In genomic region chr15:102074876-102075585, GRCm38 (mm10) we compare ENCODE assay signal across 8 mouse cellular contexts. TPM values are rescaled to one million over a fixed set of nuclear protein-coding genes. Genes with fewer than 3 reads are reported as not detected.
DNase-seq lines count a peak whose midpoint lies in the region; ATAC-seq lines count a peak whose summit lies in the region.

No protein-coding gene starts in this region.

- H3K36me3 ChIP-seq in heart, embryonic 15.5 days: no peaks in the 10 kb centered on the region
- no peaks in the 10 kb centered on the region for H3K36me3 ChIP-seq in hindbrain, embryonic 12.5 days
- peaks cover 21% of the 10 kb centered on the region for H3K36me3 ChIP-seq in midbrain, embryonic 10.5 days

- H3K9ac ChIP-seq in heart, embryonic 15.5 days: peak overlapping the region; percentile 93
- H3K9ac ChIP-seq in hindbrain, embryonic 12.5 days: peak overlapping the region; percentile 98

- H3K27ac ChIP-seq in heart, embryonic 15.5 days: peak overlapping the region; percentile 95; the same call in 1 of the 2 replicates
- peak overlapping the region; percentile 98; the same call in 1 of the 2 replicates for H3K27ac ChIP-seq in hindbrain, embryonic 12.5 days
- peak overlapping the region; percentile 99 for H3K27ac ChIP-seq in midbrain, embryonic 10.5 days (replicated peaks)

- intact Hi-C loops in heart, postnatal 14 days (cut with DNase I): no loop called here

- DNase-seq in heart, postnatal 14 days: no peak
- peak; percentile 24 for DNase-seq in MN1 (ENCODE audit: low spot score)
- no peak for DNase-seq in midbrain, embryonic 10.5 days (ENCODE audit: low spot score)
- no peak for DNase-seq in retina, postnatal 1 day
- no peak for DNase-seq in embryo, embryonic 10.5 days (ENCODE audit: low spot score)
- no peak for DNase-seq in spleen, postnatal 14 days (ENCODE audit: low spot score in 2 of 2)

- no peaks in the 10 kb centered on the region for H3K9me3 ChIP-seq in heart, embryonic 15.5 days (replicated peaks)
- H3K9me3 ChIP-seq in hindbrain, embryonic 12.5 days (replicated peaks): no peaks in the 10 kb centered on the region
- no peaks in the 10 kb centered on the region for H3K9me3 ChIP-seq in midbrain, embryonic 10.5 days (replicated peaks)

- no peak for ATAC-seq in heart, embryonic 15.5 days (replicated peaks; ENCODE audit: insufficient number of reproducible peaks, insufficient read depth, low FRiP score, low read depth)
- ATAC-seq in hindbrain, embryonic 12.5 days (ENCODE audit: low FRiP score): no peak

- no peaks in the 10 kb centered on the region for H3K27me3 ChIP-seq in heart, embryonic 15.5 days
- H3K27me3 ChIP-seq in hindbrain, embryonic 12.5 days: 0 out of 2 replicates have a peak, but pooled peaks cover 2% of the 10 kb centered on the region
- H3K27me3 ChIP-seq in midbrain, embryonic 10.5 days (ENCODE audit: low read depth, poor library complexity, severe bottlenecking): no peaks in the 10 kb centered on the region

- peak overlapping the region; percentile 94 for H3K4me3 ChIP-seq in heart, embryonic 15.5 days
- peak overlapping the region; percentile 96 for H3K4me3 ChIP-seq in hindbrain, embryonic 12.5 days
- H3K4me3 ChIP-seq in midbrain, embryonic 10.5 days: peak overlapping the region; percentile 98

- H3K4me1 ChIP-seq in heart, embryonic 15.5 days (replicated peaks): peaks cover 21% of the 10 kb centered on the region
- peaks cover 20% of the 10 kb centered on the region for H3K4me1 ChIP-seq in hindbrain, embryonic 12.5 days
- peaks cover 34% of the 10 kb centered on the region for H3K4me1 ChIP-seq in midbrain, embryonic 10.5 days

- H3K4me2 ChIP-seq in heart, embryonic 15.5 days: peak overlapping the region; percentile 88
- H3K4me2 ChIP-seq in hindbrain, embryonic 12.5 days (replicated peaks): peak overlapping the region; percentile 90

- 9% methylated on average over 11 of the region's 11 CpGs for WGBS in heart, embryonic 15.5 days
- WGBS in hindbrain, embryonic 12.5 days: 19% methylated on average over 11 of the region's 11 CpGs
- WGBS in midbrain, embryonic 10.5 days: 17% methylated on average over 11 of the region's 11 CpGs

RNA-seq across cellular contexts. Expression of gene Eif4b, which starts 1.5 kb away (rescaled TPM):
- 56.5 and 71.8 TPM in 2 replicates for polyA plus RNA-seq in heart, embryonic 15.5 days (2015; fragmentation: Nextera tagmentation; extraction: Ambion mirVana)
- total RNA-seq in heart, postnatal 14 days (2021): 100 to 1,000 TPM; 130 to 147 TPM
- polyA plus RNA-seq in hindbrain, embryonic 12.5 days (2016; fragmentation: Nextera tagmentation; extraction: Ambion mirVana): 94.0 and 97.1 TPM in 2 replicates
- 113 and 125 TPM in 2 replicates for polyA plus RNA-seq in midbrain, embryonic 10.5 days (2016; fragmentation: Nextera tagmentation; extraction: Ambion mirVana)

RNA-seq across cellular contexts. Expression of gene Tns2, which starts 25.2 kb away (rescaled TPM):
- polyA plus RNA-seq in heart, embryonic 15.5 days (2015; fragmentation: Nextera tagmentation; extraction: Ambion mirVana): 30.9 and 31.0 TPM in 2 replicates
- total RNA-seq in heart, postnatal 14 days (2021): 100 to 1,000 TPM; 119 to 121 TPM
- 21.8 and 22.7 TPM in 2 replicates for polyA plus RNA-seq in hindbrain, embryonic 12.5 days (2016; fragmentation: Nextera tagmentation; extraction: Ambion mirVana)
- polyA plus RNA-seq in midbrain, embryonic 10.5 days (2016; fragmentation: Nextera tagmentation; extraction: Ambion mirVana): 8.9 and 9.4 TPM in 2 replicates

RNA-seq across cellular contexts. Expression of gene Krt18, which starts 47.1 kb away (rescaled TPM):
- polyA plus RNA-seq in heart, embryonic 15.5 days (2015; fragmentation: Nextera tagmentation; extraction: Ambion mirVana): 33.1 and 213 TPM in 2 replicates
- 10 to 100 TPM in 1 of 2 experiments, 1 to 10 TPM in 1; 4.9 to 10.4 TPM for total RNA-seq in heart, postnatal 14 days (2021)
- 19.8 and 30.0 TPM in 2 replicates for polyA plus RNA-seq in hindbrain, embryonic 12.5 days (2016; fragmentation: Nextera tagmentation; extraction: Ambion mirVana)
- polyA plus RNA-seq in midbrain, embryonic 10.5 days (2016; fragmentation: Nextera tagmentation; extraction: Ambion mirVana): 11.4 and 21.0 TPM in 2 replicates
